Mouse (Mus musculus): Measurements from ENCODE around the gene Dedd. TPM values are rescaled to one million over a fixed set of nuclear protein-coding genes. Genes with fewer than 3 reads are reported as not detected.

The Dedd gene
- polyA plus RNA-seq, 1 experiment from 2014 or later, result 44.5 TPM

Other genes with a start within 250 kb of the Dedd start
- gene Cfap126, start 215.2 kb upstream of the Dedd start, polyA plus RNA-seq (2015; fragmentation: Nextera tagmentation; extraction: Ambion mirVana), result 1.7 and 1.8 TPM in 2 replicates
- gene Sdhc, start 178.5 kb upstream of the Dedd start, polyA plus RNA-seq (2015; fragmentation: Nextera tagmentation; extraction: Ambion mirVana), result 360 and 387 TPM in 2 replicates
- gene Mpz, start 178.4 kb upstream of the Dedd start, polyA plus RNA-seq (2015; fragmentation: Nextera tagmentation; extraction: Ambion mirVana), result 1.1 and 1.3 TPM in 2 replicates
- 16.4 and 18.5 TPM in 2 replicates for gene Pcp4l1, start 132.9 kb upstream of the Dedd start, polyA plus RNA-seq (2015; fragmentation: Nextera tagmentation; extraction: Ambion mirVana)
- gene Nr1i3, start 115.2 kb upstream of the Dedd start, polyA plus RNA-seq (2015; fragmentation: Nextera tagmentation; extraction: Ambion mirVana), result 9.2 and 10.5 TPM in 2 replicates
- gene Tomm40l, start 106.6 kb upstream of the Dedd start, polyA plus RNA-seq (2015; fragmentation: Nextera tagmentation; extraction: Ambion mirVana), result 31.4 and 32.0 TPM in 2 replicates
- gene Apoa2, start 104.1 kb upstream of the Dedd start, polyA plus RNA-seq (2015; fragmentation: Nextera tagmentation; extraction: Ambion mirVana), result 84.7 and 123 TPM in 2 replicates
- 51.5 and 54.5 TPM in 2 replicates for gene Fcer1g, start 94.8 kb upstream of the Dedd start, polyA plus RNA-seq (2015; fragmentation: Nextera tagmentation; extraction: Ambion mirVana)
- gene Adamts4, start 78.7 kb upstream of the Dedd start, polyA plus RNA-seq (2015; fragmentation: Nextera tagmentation; extraction: Ambion mirVana), result 6.3 and 6.8 TPM in 2 replicates
- 304 and 326 TPM in 2 replicates for gene Ndufs2, start 77.8 kb upstream of the Dedd start, polyA plus RNA-seq (2015; fragmentation: Nextera tagmentation; extraction: Ambion mirVana)
- gene B4galt3, start 58.8 kb upstream of the Dedd start, polyA plus RNA-seq (2015; fragmentation: Nextera tagmentation; extraction: Ambion mirVana), result 54.2 and 54.5 TPM in 2 replicates
- gene Ppox, start 48.0 kb upstream of the Dedd start, polyA plus RNA-seq (2015; fragmentation: Nextera tagmentation; extraction: Ambion mirVana), result 38.7 and 40.9 TPM in 2 replicates
- gene Usp21, start 41.2 kb upstream of the Dedd start, polyA plus RNA-seq (2015; fragmentation: Nextera tagmentation; extraction: Ambion mirVana), result 56.0 and 57.2 TPM in 2 replicates
- 103 and 108 TPM in 2 replicates for gene Ufc1, start 34.1 kb upstream of the Dedd start, polyA plus RNA-seq (2015; fragmentation: Nextera tagmentation; extraction: Ambion mirVana)
- 43.3 and 47.6 TPM in 2 replicates for gene Nit1, start 16.5 kb downstream of the Dedd start, polyA plus RNA-seq (2015; fragmentation: Nextera tagmentation; extraction: Ambion mirVana)
- gene Pfdn2, start 16.5 kb downstream of the Dedd start, polyA plus RNA-seq (2015; fragmentation: Nextera tagmentation; extraction: Ambion mirVana), result 96.9 and 104 TPM in 2 replicates
- gene Klhdc9, start 31.7 kb downstream of the Dedd start, polyA plus RNA-seq (2015; fragmentation: Nextera tagmentation; extraction: Ambion mirVana), result 0.94 and 1.0 TPM in 2 replicates
- gene Nectin4, start 41.0 kb downstream of the Dedd start, polyA plus RNA-seq (2015; fragmentation: Nextera tagmentation; extraction: Ambion mirVana), result 3.7 and 3.8 TPM in 2 replicates
- gene Arhgap30, start 59.8 kb downstream of the Dedd start, polyA plus RNA-seq (2015; fragmentation: Nextera tagmentation; extraction: Ambion mirVana), result 2.2 and 2.4 TPM in 2 replicates
- 62.1 and 62.5 TPM in 2 replicates for gene Usf1, start 82.2 kb downstream of the Dedd start, polyA plus RNA-seq (2015; fragmentation: Nextera tagmentation; extraction: Ambion mirVana)
- gene Tstd1, start 89.7 kb downstream of the Dedd start, polyA plus RNA-seq (2015; fragmentation: Nextera tagmentation; extraction: Ambion mirVana), result 3.3 and 3.8 TPM in 2 replicates
- 88.1 and 100 TPM in 2 replicates for gene F11r, start 108.4 kb downstream of the Dedd start, polyA plus RNA-seq (2015; fragmentation: Nextera tagmentation; extraction: Ambion mirVana)
- gene Alyref2, start 174.3 kb downstream of the Dedd start, polyA plus RNA-seq (2015; fragmentation: Nextera tagmentation; extraction: Ambion mirVana), result 12.0 and 12.2 TPM in 2 replicates
- 0.15 TPM in 1 of 2 replicates, not detected in the other for gene Itln1, start 206.1 kb downstream of the Dedd start, polyA plus RNA-seq (2015; fragmentation: Nextera tagmentation; extraction: Ambion mirVana)
- 0.48 and 0.88 TPM in 2 replicates for gene Cd244a, start 230.0 kb downstream of the Dedd start, polyA plus RNA-seq (2015; fragmentation: Nextera tagmentation; extraction: Ambion mirVana)